Mouse (Mus musculus) 3134 (cell line): ENCODE results near the gene Dtnb.
"Not testable (repeated sequence)": the region's sequence is repeated elsewhere in the genome, so short reads cannot be mapped to it uniquely, and the experiment has no call there.

ENCODE experiments used
- DNase-seq: peaks from one replicate; pipeline ENCODE4 v3.0.0-alpha.2; 2011; ENCODE audit warnings: low spot score; ENCODE audit not compliant: insufficient read length; ENCODE audit errors: extremely low read depth

Dtnb gene

GRCm38 (mm10) chr12:3657786-3658185, 85.6 kb downstream of the Dtnb start:
- DNase-seq = no peak

GRCm38 (mm10) chr12:3659554-3660311, 87.6 kb downstream of the Dtnb start:
- DNase-seq = no peak

- no peak for DNase-seq
Observed at GRCm38 (mm10) chr12:3660985-3661635, 88.9 kb downstream of the Dtnb start.

GRCm38 (mm10) chr12:3662660-3663059, 90.5 kb downstream of the Dtnb start:
- DNase-seq = no peak

- DNase-seq = no peak
Observed at GRCm38 (mm10) chr12:3663386-3663785, 91.2 kb downstream of the Dtnb start.

- DNase-seq = no peak
Observed at GRCm38 (mm10) chr12:3669971-3670381, 97.8 kb downstream of the Dtnb start.

GRCm38 (mm10) chr12:3671117-3671516, 98.9 kb downstream of the Dtnb start:
- DNase-seq = no peak

- no peak for DNase-seq
Observed at GRCm38 (mm10) chr12:3672786-3673185, 100.6 kb downstream of the Dtnb start.

- no peak for DNase-seq
Observed at GRCm38 (mm10) chr12:3673886-3674285, 101.7 kb downstream of the Dtnb start.

- no peak for DNase-seq
Observed at GRCm38 (mm10) chr12:3674913-3675312, 102.7 kb downstream of the Dtnb start.

GRCm38 (mm10) chr12:3680721-3681120, 108.5 kb downstream of the Dtnb start:
- DNase-seq = no peak

- DNase-seq = no peak
Observed at GRCm38 (mm10) chr12:3683041-3683440, 110.9 kb downstream of the Dtnb start.

GRCm38 (mm10) chr12:3686419-3686940, 114.3 kb downstream of the Dtnb start:
- no peak for DNase-seq

- not testable (repeated sequence) for DNase-seq
Observed at GRCm38 (mm10) chr12:3690926-3691529, 118.8 kb downstream of the Dtnb start.

- DNase-seq = no peak
Observed at GRCm38 (mm10) chr12:3692795-3693392, 120.7 kb downstream of the Dtnb start.

- DNase-seq = no peak
Observed at GRCm38 (mm10) chr12:3695741-3696501, 123.7 kb downstream of the Dtnb start.

- no peak for DNase-seq
Observed at GRCm38 (mm10) chr12:3700503-3700902, 128.3 kb downstream of the Dtnb start.

GRCm38 (mm10) chr12:3702903-3703302, 130.7 kb downstream of the Dtnb start:
- no peak for DNase-seq

GRCm38 (mm10) chr12:3719151-3719721, 147.1 kb downstream of the Dtnb start:
- DNase-seq = peak; percentile 21

GRCm38 (mm10) chr12:3720527-3720926, 148.3 kb downstream of the Dtnb start:
- DNase-seq = no peak
